Mouse (Mus musculus) neural tube, postnatal 0 days (tissue): Measurements from ENCODE around the gene Krtap3-1. TPM values are rescaled to one million over a fixed set of nuclear protein-coding genes. Genes with fewer than 3 reads are reported as not detected.

Experiments used
- polyA plus RNA-seq: library from polyadenylated mRNA; unstranded; fragments of >200 nt; fragmentation: Nextera tagmentation; extraction: Ambion mirVana; gene quantifications from 2 replicates; pipeline ENCODE4 v1.2.1, GENCODE M21; 2015

Krtap3-1 gene
- not detected in 2 replicates for polyA plus RNA-seq

GRCm38 (mm10) chr11:99566530-99566929 lies at the start of gene Krtap3-1:
Gene Krtap3-1 (minus strand): TSS chr11:99566630.

GRCm38 (mm10) chr11:99614796-99615363 lies 48.5 kb upstream of the Krtap3-1 start, which contains the start of gene Krtap2-4:
Gene Krtap2-4 (minus strand): TSS chr11:99614846.

DNA sequence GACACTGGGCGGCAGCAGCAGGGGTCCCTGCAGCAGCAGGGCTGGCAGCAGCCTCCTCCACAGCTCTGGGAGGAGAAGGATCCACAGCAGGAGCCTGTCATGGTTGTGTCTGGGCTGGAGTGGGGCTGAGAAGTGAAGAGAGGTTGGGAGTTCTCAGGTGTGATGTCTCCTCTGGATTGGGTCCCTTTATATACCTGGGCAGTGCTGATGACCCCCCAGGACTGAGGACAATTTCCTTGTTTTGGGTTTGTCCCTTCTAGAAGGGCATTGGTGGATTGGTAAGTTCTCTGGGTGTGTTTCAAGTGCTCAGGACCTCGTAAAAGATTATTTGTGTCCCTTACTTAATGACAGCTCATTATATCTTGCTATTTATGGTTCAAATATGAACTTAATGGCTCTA lies 43.7 kb upstream of the Krtap3-1 start, which contains the start of gene Gm11937:
Gene Gm11937, minus strand, starts transcription at position 101 of the 400 bp plus-strand sequence.

DNA sequence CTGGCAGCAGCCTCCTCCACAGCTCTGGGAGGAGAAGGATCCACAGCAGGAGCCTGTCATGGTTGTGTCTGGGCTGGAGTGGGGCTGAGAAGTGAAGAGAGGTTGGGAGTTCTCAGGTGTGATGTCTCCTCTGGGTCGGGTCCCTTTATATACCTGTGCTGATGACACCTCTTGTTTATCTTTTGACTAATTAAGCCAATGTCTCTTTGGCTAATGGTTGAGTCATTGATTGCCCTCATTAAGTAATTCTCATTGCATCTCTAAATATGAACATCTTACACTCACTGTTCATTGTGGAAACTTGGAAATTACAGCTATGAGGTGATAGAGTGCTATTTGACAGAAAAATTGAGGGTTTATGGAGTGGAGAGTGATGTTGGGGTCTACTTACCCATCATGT lies 36.8 kb upstream of the Krtap3-1 start, which contains the start of gene Gm11938:
Gene Gm11938, minus strand, starts transcription at position 101 of the 400 bp plus-strand sequence.

DNA sequence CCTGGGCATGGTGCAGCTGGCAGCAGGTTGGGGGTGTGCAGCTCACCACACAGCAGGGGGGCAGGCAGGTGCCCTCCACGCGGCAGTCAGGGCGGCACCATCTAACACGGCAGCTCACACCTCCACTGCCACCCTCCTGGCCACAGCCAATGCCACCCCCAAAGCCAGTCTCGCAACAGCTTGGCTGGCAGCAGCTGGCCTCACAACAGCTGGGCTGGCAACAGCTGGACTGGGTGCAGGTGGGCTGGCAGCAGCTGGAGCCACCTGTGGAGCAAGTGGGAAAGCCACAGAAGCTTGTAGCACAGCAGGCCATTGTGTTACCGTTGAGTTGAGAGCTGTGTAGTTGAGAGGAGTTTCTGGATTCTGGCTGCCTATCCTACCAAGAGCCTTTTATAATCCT lies 31.3 kb upstream of the Krtap3-1 start, which contains the start of gene Krtap9-3:
Gene Krtap9-3, minus strand, starts transcription at position 364 of the 400 bp plus-strand sequence.

DNA sequence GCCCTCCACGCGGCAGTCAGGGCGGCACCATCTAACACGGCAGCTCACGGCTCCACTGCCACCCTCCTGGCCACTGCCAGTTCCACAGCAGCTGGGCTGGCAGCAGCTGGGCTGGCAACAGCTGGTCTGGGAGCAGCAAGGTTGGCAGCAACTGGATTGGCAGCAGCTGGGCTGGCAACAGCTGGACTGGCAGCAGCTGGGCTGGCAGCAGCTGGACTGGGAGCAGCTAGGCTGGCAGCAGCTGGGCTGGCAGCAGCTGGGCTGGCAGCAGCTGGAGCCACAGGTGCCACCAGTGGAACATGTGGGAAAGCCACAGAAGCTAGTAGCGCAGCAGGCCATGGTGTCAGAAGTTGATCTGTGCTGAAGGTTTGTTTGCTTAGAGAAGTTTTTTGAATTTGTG lies 24.6 kb upstream of the Krtap3-1 start, which contains the start of gene Krtap1-3:
Gene Krtap1-3, minus strand, starts transcription at position 359 of the 400 bp plus-strand sequence.

GRCm38 (mm10) chr11:99583245-99583704 lies 16.8 kb upstream of the Krtap3-1 start, which contains the start of gene Krtap1-4:
Gene Krtap1-4 (minus strand): TSS chr11:99583654.

GRCm38 (mm10) chr11:99580636-99581035 lies 14.2 kb upstream of the Krtap3-1 start, which contains the start of gene Krtap1-5:
Gene Krtap1-5 (minus strand): TSS chr11:99581016.

DNA sequence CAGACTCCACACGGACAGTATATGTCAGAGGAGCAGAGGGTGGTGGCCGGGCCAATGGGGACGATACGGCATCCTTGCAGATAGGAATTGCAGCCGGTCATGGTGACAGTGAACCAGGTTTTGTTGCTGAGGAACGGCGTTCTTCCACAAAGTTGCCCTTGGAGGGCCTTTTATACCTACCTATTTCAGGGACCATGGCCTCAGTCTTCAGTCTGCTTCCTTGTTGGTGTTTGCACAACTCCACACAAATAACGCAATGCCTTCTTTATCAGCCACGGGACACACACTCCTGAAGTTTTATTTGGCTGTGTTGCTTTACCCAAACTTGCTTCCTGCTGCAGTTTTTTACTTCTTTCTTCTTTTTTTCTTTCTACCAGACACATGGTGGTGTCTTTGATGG lies 7.1 kb downstream of the Krtap3-1 start, which contains the start of gene Gm11939:
Gene Gm11939, minus strand, starts transcription at position 101 of the 400 bp plus-strand sequence.

GRCm38 (mm10) chr11:99556753-99557152 lies 9.7 kb downstream of the Krtap3-1 start, which contains the start of gene Krtap3-2:
Gene Krtap3-2 (minus strand): TSS chr11:99556853.

DNA sequence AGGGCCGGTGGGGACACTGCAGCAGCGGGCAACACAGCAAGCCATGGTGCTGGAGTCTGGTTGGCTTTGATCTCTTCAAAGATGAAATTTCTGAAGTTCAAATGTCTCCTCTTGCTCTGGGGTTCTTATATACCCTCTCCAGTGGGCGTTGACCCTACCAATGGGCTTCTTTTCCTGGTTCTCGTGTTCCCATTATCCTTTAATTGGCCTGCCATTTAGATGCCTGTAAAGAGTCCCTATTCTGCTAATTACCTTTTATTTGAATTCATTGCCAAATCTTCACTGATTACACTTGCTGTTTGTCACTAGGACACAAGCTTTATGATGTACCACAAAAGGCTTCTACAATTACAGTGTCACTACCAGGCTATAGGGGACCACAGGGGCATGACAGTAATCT lies 15.7 kb downstream of the Krtap3-1 start, which contains the start of gene Krtap3-3:
Gene Krtap3-3, minus strand, starts transcription at position 101 of the 400 bp plus-strand sequence.

GRCm38 (mm10) chr11:99521288-99521860 lies 45.1 kb downstream of the Krtap3-1 start, which contains the start of gene Krt39:
Gene Krt39 (minus strand): TSS chr11:99521338.

Other genes with a start within 250 kb of the Krtap3-1 start
- gene Krt25, start 243.7 kb downstream of the Krtap3-1 start, polyA plus RNA-seq = 1.7 and 1.8 TPM in 2 replicates
- gene Krt26, start 228.7 kb downstream of the Krtap3-1 start, polyA plus RNA-seq = 0.30 and 0.69 TPM in 2 replicates
- 0.43 and 0.71 TPM in 2 replicates for gene Krt27, start 215.5 kb downstream of the Krtap3-1 start, polyA plus RNA-seq
- 0.45 and 0.55 TPM in 2 replicates for gene Krt28, start 191.7 kb downstream of the Krtap3-1 start, polyA plus RNA-seq
- gene Krt10, start 177.3 kb downstream of the Krtap3-1 start, polyA plus RNA-seq = 37.8 and 38.5 TPM in 2 replicates
- 0.21 and 0.27 TPM in 2 replicates for gene Krt12, start 144.4 kb downstream of the Krtap3-1 start, polyA plus RNA-seq
- gene Krt20, start 128.5 kb downstream of the Krtap3-1 start, polyA plus RNA-seq = 0.08 and 0.19 TPM in 2 replicates
- gene Krt23, start 73.5 kb downstream of the Krtap3-1 start, polyA plus RNA-seq = 0.33 and 0.57 TPM in 2 replicates
- gene Krt39, start 45.3 kb downstream of the Krtap3-1 start, polyA plus RNA-seq = not detected in 2 replicates
- gene Krt40, start 23.5 kb downstream of the Krtap3-1 start, polyA plus RNA-seq = not detected in 2 replicates
- gene Krtap3-3, start 15.8 kb downstream of the Krtap3-1 start, polyA plus RNA-seq = not detected in 2 replicates
- gene Krtap3-2, start 9.8 kb downstream of the Krtap3-1 start, polyA plus RNA-seq = not detected in 2 replicates
- gene Gm11939, start 7.2 kb downstream of the Krtap3-1 start, polyA plus RNA-seq = not detected in 2 replicates
- not detected in 2 replicates for gene Krtap1-5, start 14.4 kb upstream of the Krtap3-1 start, polyA plus RNA-seq
- not detected in 2 replicates for gene Krtap1-4, start 17.0 kb upstream of the Krtap3-1 start, polyA plus RNA-seq
- not detected in 2 replicates for gene Krtap1-3, start 24.7 kb upstream of the Krtap3-1 start, polyA plus RNA-seq
- not detected in 2 replicates for gene Krtap9-3, start 31.5 kb upstream of the Krtap3-1 start, polyA plus RNA-seq
- gene Gm11938, start 36.7 kb upstream of the Krtap3-1 start, polyA plus RNA-seq = not detected in 2 replicates
- gene Gm11937, start 43.6 kb upstream of the Krtap3-1 start, polyA plus RNA-seq = not detected in 2 replicates
- gene Krtap2-4, start 48.2 kb upstream of the Krtap3-1 start, polyA plus RNA-seq = not detected in 2 replicates
- gene Gm11562, start 53.8 kb upstream of the Krtap3-1 start, polyA plus RNA-seq = not detected in 2 replicates
- not detected in 2 replicates for gene Krtap4-1, start 61.6 kb upstream of the Krtap3-1 start, polyA plus RNA-seq
- not detected in 2 replicates for gene Krtap4-2, start 68.5 kb upstream of the Krtap3-1 start, polyA plus RNA-seq
- not detected in 2 replicates for gene Krtap4-7, start 77.5 kb upstream of the Krtap3-1 start, polyA plus RNA-seq
- not detected in 2 replicates for gene Gm11555, start 83.6 kb upstream of the Krtap3-1 start, polyA plus RNA-seq
- gene Gm11563, start 92.3 kb upstream of the Krtap3-1 start, polyA plus RNA-seq = not detected in 2 replicates
- not detected in 2 replicates for gene Krtap4-6, start 99.3 kb upstream of the Krtap3-1 start, polyA plus RNA-seq
- gene Gm14190, start 124.1 kb upstream of the Krtap3-1 start, polyA plus RNA-seq = not detected in 2 replicates
- gene Gm14180, start 167.7 kb upstream of the Krtap3-1 start, polyA plus RNA-seq = not detected in 2 replicates
- gene Gm11595, start 206.3 kb upstream of the Krtap3-1 start, polyA plus RNA-seq = not detected in 2 replicates
- gene Krtap4-8, start 214.1 kb upstream of the Krtap3-1 start, polyA plus RNA-seq = not detected in 2 replicates
- gene Krtap4-9, start 218.6 kb upstream of the Krtap3-1 start, polyA plus RNA-seq = not detected in 2 replicates
- gene Gm11596, start 226.8 kb upstream of the Krtap3-1 start, polyA plus RNA-seq = not detected in 2 replicates
- gene Gm11569, start 232.3 kb upstream of the Krtap3-1 start, polyA plus RNA-seq = not detected in 2 replicates
- gene Gm11554, start 237.8 kb upstream of the Krtap3-1 start, polyA plus RNA-seq = not detected in 2 replicates
- gene Krtap4-13, start 243.3 kb upstream of the Krtap3-1 start, polyA plus RNA-seq = not detected in 2 replicates
- gene Gm11564, start 249.0 kb upstream of the Krtap3-1 start, polyA plus RNA-seq = not detected in 2 replicates